In genomic region chr9:44410647-44411336, GRCm38 (mm10) we compare ENCODE assay signal across 38 mouse cellular contexts. TPM values are rescaled to one million over a fixed set of nuclear protein-coding genes. Genes with fewer than 3 reads are reported as not detected.
DNase-seq lines count a peak whose midpoint lies in the region; ATAC-seq and TF ChIP-seq lines count a peak whose summit lies in the region.
"Had no signal": no experiment of that assay in that cellular context is flagged by ENCODE, and none has a peak within 500 bp of the region (broad histone marks: within the 10 kb centered on the region; RNA-seq: fewer than 3 reads in every experiment).

No protein-coding gene starts in this region.

- no peak for TF ChIP-seq CTCF in CH12.LX (conservative IDR thresholded peaks at IDR 0.05 in 1 of 2, IDR thresholded peaks at IDR 0.05 in 1 of 2; ENCODE audit: low read depth in 2 of 2, low read length in 2 of 2)
- no peak for TF ChIP-seq CTCF in E14TG2a.4 (conservative IDR thresholded peaks at IDR 0.05; ENCODE audit: low read length)
- no peak for TF ChIP-seq CTCF in MEL (IDR thresholded peaks at IDR 0.05 in 2 of 3, conservative IDR thresholded peaks at IDR 0.05 in 1 of 3; ENCODE audit: control insufficient read depth in 1 of 3, insufficient read depth in 1 of 3, low read depth in 2 of 3, low read length in 3 of 3, poor library complexity in 1 of 3, severe bottlenecking in 1 of 3)
- no peak for TF ChIP-seq CTCF in layer of hippocampus, adult 2 months (conservative IDR thresholded peaks at IDR 0.05)

- dilution Hi-C loops in CH12.LX (cut with MboI; ENCODE audit: extremely low pct_ligation_motif_present, extremely low pct_unique_long_range_greater_than_20kb, low sequenced_read_pairs) = no loop called here

- TF ChIP-seq RAD21 in CH12.LX (IDR thresholded peaks at IDR 0.05; ENCODE audit: low read depth, low read length) (no peak), MEL (IDR thresholded peaks at IDR 0.05; ENCODE audit: low read depth, low read length) (no peak)

- DNase-seq in limb, embryonic 10.5 days (ENCODE audit: low spot score) = no peak
- DNase-seq in CH12.LX (ENCODE audit: extremely low read depth) (no peak), MEL (ENCODE audit: low read depth, low spot score) (peak; percentile 51)
- DNase-seq in left cerebral cortex, adult 8-10 months (ENCODE audit: low spot score in 2 of 2) = no peak
- no peak for DNase-seq in layer of hippocampus, adult 2 months (ENCODE audit: low spot score in 2 of 2)
- DNase-seq: adrenal gland, postnatal 25 days; B cell, adult 2 months; cerebellum, adult 8-10 months; gastrocnemius, adult 2 months; gastrocnemius, postnatal 36 days; heart, adult 2 months; kidney, postnatal 25 days; lung, adult 18-20 months; lung, postnatal 4 days; right cerebral cortex, postnatal 25 days had no signal

- WGBS in limb, embryonic 13.5 days = 93% methylated on average over 2 of the region's 2 CpGs
- WGBS in limb, embryonic 10.5 days = 85% methylated on average over 2 of the region's 2 CpGs

- peaks cover 64% of the 10 kb centered on the region for H3K36me3 ChIP-seq in limb, embryonic 13.5 days
- H3K36me3 ChIP-seq in limb, embryonic 10.5 days = peaks cover 73% of the 10 kb centered on the region
- H3K36me3 ChIP-seq in CH12.LX (replicated peaks in 1 of 2; ENCODE audit: control insufficient read depth in 1 of 2, insufficient read depth in 1 of 2, low read length in 1 of 2) (peaks cover 54 to 68% of the 10 kb centered on the region in 2 experiments), E14TG2a.4 (ENCODE audit: insufficient read depth, low read length) (peaks cover 75% of the 10 kb centered on the region), MEL (ENCODE audit: control insufficient read depth in 1 of 2, insufficient read depth in 2 of 2, low read length in 2 of 2) (peaks cover 6 to 41% of the 10 kb centered on the region in 2 experiments; a peak in 3 of 4 replicates)

- H3K4me2 ChIP-seq in limb, embryonic 13.5 days (replicated peaks) = no peak overlapping the region
- no peak overlapping the region for H3K4me2 ChIP-seq in CH12.LX (ENCODE audit: insufficient read depth, low read depth, poor library complexity, severe bottlenecking)
- H3K4me2 ChIP-seq: embryonic facial prominence, embryonic 13.5 days; heart, embryonic 12.5 days; hindbrain, embryonic 14.5 days; limb, embryonic 15.5 days; stomach, embryonic 15.5 days had no signal

- H3K27ac ChIP-seq in limb, embryonic 13.5 days = no peak overlapping the region
- no peak overlapping the region for H3K27ac ChIP-seq in limb, embryonic 10.5 days
- H3K27ac ChIP-seq in CH12.LX (ENCODE audit: insufficient read depth, low read depth) = no peak overlapping the region
- peak overlapping the region; percentile 8 for H3K27ac ChIP-seq in MEL (ENCODE audit: control insufficient read depth, low read depth, low read length)
- no peak overlapping the region for H3K27ac ChIP-seq in layer of hippocampus, adult 2 months
- H3K27ac ChIP-seq: embryonic facial prominence, embryonic 13.5 days; forebrain, embryonic 10.5 days; gastrocnemius, adult 2 months; heart, adult 2 months; hindbrain, embryonic 14.5 days; left cerebral cortex, adult 2 months; limb, embryonic 15.5 days; stomach, embryonic 15.5 days had no signal

- H3K27me3 ChIP-seq in limb, embryonic 13.5 days = no peaks in the 10 kb centered on the region
- H3K27me3 ChIP-seq in limb, embryonic 10.5 days (ENCODE audit: low read depth, poor library complexity, severe bottlenecking) = no peaks in the 10 kb centered on the region
- H3K27me3 ChIP-seq in CH12.LX (replicated peaks) = no peaks in the 10 kb centered on the region
- H3K27me3 ChIP-seq in E14TG2a.4 (ENCODE audit: insufficient read depth, low read length) = no peaks in the 10 kb centered on the region
- no peaks in the 10 kb centered on the region for H3K27me3 ChIP-seq in MEL (ENCODE audit: control insufficient read depth in 1 of 2, insufficient read depth in 2 of 2, low read length in 2 of 2)
- H3K27me3 ChIP-seq: embryonic facial prominence, embryonic 13.5 days; heart, embryonic 12.5 days; limb, embryonic 15.5 days; stomach, embryonic 15.5 days had no signal

- peaks cover 15% of the 10 kb centered on the region for H3K4me1 ChIP-seq in limb, embryonic 13.5 days
- H3K4me1 ChIP-seq in limb, embryonic 10.5 days = peaks cover 10% of the 10 kb centered on the region
- H3K4me1 ChIP-seq in CH12.LX (ENCODE audit: control insufficient read depth in 1 of 2, insufficient read depth in 2 of 2) = peaks cover 5 to 36% of the 10 kb centered on the region in 2 experiments; a peak in 3 of 4 replicates
- peaks cover 50% of the 10 kb centered on the region for H3K4me1 ChIP-seq in E14TG2a.4 (replicated peaks; ENCODE audit: low read depth, low read length)
- H3K4me1 ChIP-seq in MEL (ENCODE audit: control insufficient read depth in 1 of 2, insufficient read depth in 2 of 2, low read length in 2 of 2) = peaks cover 0 to 35% of the 10 kb centered on the region in 2 experiments; a peak in 2 of 4 replicates

- H3K79me2 ChIP-seq in CH12.LX (replicated peaks; ENCODE audit: control insufficient read depth, extremely low read depth, insufficient read depth, poor library complexity, severe bottlenecking) (peaks cover 35% of the 10 kb centered on the region), MEL (ENCODE audit: control insufficient read depth, insufficient read depth, low read length, poor library complexity) (peaks cover 26% of the 10 kb centered on the region)

- no peaks in the 10 kb centered on the region for H3K9me3 ChIP-seq in limb, embryonic 13.5 days
- H3K9me3 ChIP-seq in limb, embryonic 10.5 days (replicated peaks) = no peaks in the 10 kb centered on the region
- H3K9me3 ChIP-seq in CH12.LX (replicated peaks; ENCODE audit: low read length) (no peaks in the 10 kb centered on the region), E14TG2a.4 (ENCODE audit: low read length) (no peaks in the 10 kb centered on the region), MEL (replicated peaks; ENCODE audit: insufficient read depth, low read length) (no peaks in the 10 kb centered on the region)
- H3K9me3 ChIP-seq: embryonic facial prominence, embryonic 13.5 days; forebrain, embryonic 10.5 days; heart, embryonic 12.5 days; limb, embryonic 15.5 days; stomach, embryonic 15.5 days had no signal

- TF ChIP-seq POLR2A in CH12.LX (IDR thresholded peaks at IDR 0.05; ENCODE audit: low read depth, low read length) (peak; percentile 58), MEL (IDR thresholded peaks at IDR 0.05; ENCODE audit: control insufficient read depth in 1 of 2, insufficient read depth in 1 of 2, low read depth in 1 of 2, low read length in 2 of 2, poor library complexity in 1 of 2) (peak in 1 of 2 experiments; percentile 66; a peak in 2 of 4 replicates)

- H3K9ac ChIP-seq in limb, embryonic 13.5 days = peak overlapping the region; percentile 13; the same call in 1 of the 2 replicates
- no peak overlapping the region for H3K9ac ChIP-seq in CH12.LX (ENCODE audit: insufficient read depth, low read depth)
- no peak overlapping the region; the same call in 1 of the 2 replicates for H3K9ac ChIP-seq in MEL (ENCODE audit: control insufficient read depth, low read depth, low read length, poor library complexity, severe bottlenecking)
- H3K9ac ChIP-seq: embryonic facial prominence, embryonic 13.5 days; heart, embryonic 12.5 days; hindbrain, embryonic 14.5 days; limb, embryonic 15.5 days; stomach, embryonic 15.5 days had no signal

- in situ Hi-C loops in CH12.LX (cut with MboI; ENCODE audit: low pct_ligation_motif_present, low pct_unique_long_range_greater_than_20kb, low sequenced_read_pairs) = no loop called here

- H3K4me3 ChIP-seq in limb, embryonic 13.5 days = no peak overlapping the region
- H3K4me3 ChIP-seq in limb, embryonic 10.5 days = no peak overlapping the region
- H3K4me3 ChIP-seq in CH12.LX (replicated peaks in 1 of 3; ENCODE audit: low read depth in 2 of 3, low read length in 2 of 3, poor library complexity in 1 of 3) = no peak overlapping the region
- peak overlapping the region; percentile 92 for H3K4me3 ChIP-seq in E14TG2a.4 (replicated peaks; ENCODE audit: low read length)
- no peak overlapping the region for H3K4me3 ChIP-seq in MEL (ENCODE audit: control insufficient read depth in 1 of 2, insufficient read depth in 1 of 2, low read depth in 2 of 2, low read length in 2 of 2)
- H3K4me3 ChIP-seq in layer of hippocampus, adult 2 months = no peak overlapping the region
- H3K4me3 ChIP-seq: embryonic facial prominence, embryonic 13.5 days; forebrain, embryonic 10.5 days; gastrocnemius, adult 2 months; heart, adult 2 months; heart, embryonic 12.5 days; left cerebral cortex, adult 2 months; limb, embryonic 15.5 days; stomach, embryonic 15.5 days had no signal

- ATAC-seq in limb, embryonic 13.5 days (ENCODE audit: low FRiP score, low read depth) = no peak
- no peak for ATAC-seq in megakaryocyte, adult 5-6 weeks (ENCODE audit: poor library complexity, severe bottlenecking)
- ATAC-seq: forebrain, embryonic 16.5 days; intestine, postnatal 0 days; lung, postnatal 0 days; midbrain, embryonic 16.5 days had no signal

- TF ChIP-seq EP300 in CH12.LX (IDR thresholded peaks at IDR 0.05; ENCODE audit: low read length) (no peak), MEL (IDR thresholded peaks at IDR 0.05; ENCODE audit: low read depth in 1 of 2, low read length in 2 of 2) (no peak)

RNA-seq across cellular contexts. Expression of gene Trappc4, which starts 3.4 kb away (rescaled TPM):
- polyA plus RNA-seq in limb, embryonic 13.5 days (2015; fragmentation: Nextera tagmentation; extraction: Ambion mirVana) = 160 and 165 TPM in 2 replicates
- 158 and 166 TPM in 2 replicates for polyA plus RNA-seq in limb, embryonic 10.5 days (2016; fragmentation: Nextera tagmentation; extraction: Ambion mirVana)
- total RNA-seq in CH12.LX (2012; rRNA removed) = 81.3 and 88.2 TPM in 2 replicates
- 125 and 135 TPM in 2 replicates for total RNA-seq in CH12.LX (2014; rRNA removed)
- polyA plus RNA-seq in CH12.LX (2012; ENCODE audit: insufficient read length, low read depth) = 55.9 and 69.2 TPM in 2 replicates
- 121 and 140 TPM in 2 replicates for total RNA-seq in MEL (2012; rRNA removed)
- 100 to 1,000 TPM in 1 of 2 experiments, not detected in 1; 129 TPM for polyA plus RNA-seq in MEL (2012; ENCODE audit: insufficient read depth in 1 of 2, insufficient read length in 2 of 2, low read depth in 1 of 2, low replicate concordance in 2 of 2, missing spikeins in 1 of 2)
- total RNA-seq in megakaryocyte, adult 5-6 weeks (2015) = 91.3 and 95.4 TPM in 2 replicates
- total RNA-seq in megakaryocyte, adult 5-6 weeks (2017) = 24.1 and 32.5 TPM in 2 replicates
- 10 to 100 TPM; 67.4 to 74.5 (median 72.5) TPM for total RNA-seq in left cerebral cortex, adult 8-10 months (2022)
- total RNA-seq in layer of hippocampus, adult 2 months (2021) = 10 to 100 TPM; 63.9 to 75.2 TPM

RNA-seq across cellular contexts. Expression of gene Rps25, which starts 3.9 kb away (rescaled TPM):
- polyA plus RNA-seq in limb, embryonic 13.5 days (2015; fragmentation: Nextera tagmentation; extraction: Ambion mirVana) = 1,961 and 2,001 TPM in 2 replicates
- 2,001 and 2,302 TPM in 2 replicates for polyA plus RNA-seq in limb, embryonic 10.5 days (2016; fragmentation: Nextera tagmentation; extraction: Ambion mirVana)
- total RNA-seq in CH12.LX (2012; rRNA removed) (2,535 and 3,076 TPM in 2 replicates), CH12.LX (2014; rRNA removed) (3,131 and 3,378 TPM in 2 replicates), MEL (2012; rRNA removed) (2,496 and 2,743 TPM in 2 replicates)
- polyA plus RNA-seq in CH12.LX (2012; ENCODE audit: insufficient read length, low read depth) (2,547 and 3,250 TPM in 2 replicates), MEL (2012; ENCODE audit: insufficient read depth in 1 of 2, insufficient read length in 2 of 2, low read depth in 1 of 2, low replicate concordance in 2 of 2, missing spikeins in 1 of 2) (1,000 to 10,000 TPM in 1 of 2 experiments, not detected in 1; 3,114 TPM)
- 2,100 and 2,121 TPM in 2 replicates for total RNA-seq in megakaryocyte, adult 5-6 weeks (2015)
- 1,309 and 1,413 TPM in 2 replicates for total RNA-seq in megakaryocyte, adult 5-6 weeks (2017)
- 100 to 1,000 TPM; 768 to 851 (median 802) TPM for total RNA-seq in left cerebral cortex, adult 8-10 months (2022)
- total RNA-seq in layer of hippocampus, adult 2 months (2021) = 100 to 1,000 TPM; 710 to 726 TPM

RNA-seq across cellular contexts. Expression of gene Ccdc84, which starts 7.6 kb away (rescaled TPM):
- polyA plus RNA-seq in limb, embryonic 13.5 days (2015; fragmentation: Nextera tagmentation; extraction: Ambion mirVana) = 32.2 and 35.5 TPM in 2 replicates
- polyA plus RNA-seq in limb, embryonic 10.5 days (2016; fragmentation: Nextera tagmentation; extraction: Ambion mirVana) = 23.1 and 24.3 TPM in 2 replicates
- total RNA-seq in CH12.LX (2012; rRNA removed) (25.4 and 30.4 TPM in 2 replicates), CH12.LX (2014; rRNA removed) (21.7 and 26.0 TPM in 2 replicates), MEL (2012; rRNA removed) (13.2 and 18.7 TPM in 2 replicates)
- polyA plus RNA-seq in CH12.LX (2012; ENCODE audit: insufficient read length, low read depth) (16.5 and 18.3 TPM in 2 replicates), MEL (2012; ENCODE audit: insufficient read depth in 1 of 2, insufficient read length in 2 of 2, low read depth in 1 of 2, low replicate concordance in 2 of 2, missing spikeins in 1 of 2) (10 to 100 TPM in 1 of 2 experiments, not detected in 1; 18.0 TPM)
- 24.5 TPM in 2 replicates for total RNA-seq in megakaryocyte, adult 5-6 weeks (2015)
- total RNA-seq in megakaryocyte, adult 5-6 weeks (2017) = 19.8 and 27.1 TPM in 2 replicates
- 10 to 100 TPM; 17.6 to 25.7 (median 18.8) TPM for total RNA-seq in left cerebral cortex, adult 8-10 months (2022)
- 10 to 100 TPM; 21.5 to 25.7 TPM for total RNA-seq in layer of hippocampus, adult 2 months (2021)

RNA-seq across cellular contexts. Expression of gene Slc37a4, which starts 14.1 kb away (rescaled TPM):
- polyA plus RNA-seq in limb, embryonic 13.5 days (2015; fragmentation: Nextera tagmentation; extraction: Ambion mirVana) = 11.1 and 11.5 TPM in 2 replicates
- 8.4 and 9.7 TPM in 2 replicates for polyA plus RNA-seq in limb, embryonic 10.5 days (2016; fragmentation: Nextera tagmentation; extraction: Ambion mirVana)
- 13.8 and 25.5 TPM in 2 replicates for total RNA-seq in CH12.LX (2012; rRNA removed)
- 29.9 and 38.7 TPM in 2 replicates for total RNA-seq in CH12.LX (2014; rRNA removed)
- 10.3 and 11.7 TPM in 2 replicates for polyA plus RNA-seq in CH12.LX (2012; ENCODE audit: insufficient read length, low read depth)
- 29.0 and 31.9 TPM in 2 replicates for total RNA-seq in MEL (2012; rRNA removed)
- 10 to 100 TPM in 1 of 2 experiments, not detected in 1; 35.3 TPM for polyA plus RNA-seq in MEL (2012; ENCODE audit: insufficient read depth in 1 of 2, insufficient read length in 2 of 2, low read depth in 1 of 2, low replicate concordance in 2 of 2, missing spikeins in 1 of 2)
- 19.7 and 23.5 TPM in 2 replicates for total RNA-seq in megakaryocyte, adult 5-6 weeks (2015)
- total RNA-seq in megakaryocyte, adult 5-6 weeks (2017) = 14.8 and 28.3 TPM in 2 replicates
- 10 to 100 TPM; 30.5 to 34.1 (median 31.8) TPM for total RNA-seq in left cerebral cortex, adult 8-10 months (2022)
- total RNA-seq in layer of hippocampus, adult 2 months (2021) = 10 to 100 TPM; 29.5 to 30.2 TPM

RNA-seq across cellular contexts. Expression of gene Foxr1, which starts 30.1 kb away (rescaled TPM):
- polyA plus RNA-seq in limb, embryonic 13.5 days (2015; fragmentation: Nextera tagmentation; extraction: Ambion mirVana) = not detected in 2 replicates
- not detected in 2 replicates for polyA plus RNA-seq in limb, embryonic 10.5 days (2016; fragmentation: Nextera tagmentation; extraction: Ambion mirVana)
- total RNA-seq in CH12.LX (2012; rRNA removed) (0.08 and 0.21 TPM in 2 replicates), CH12.LX (2014; rRNA removed) (not detected in 2 replicates), MEL (2012; rRNA removed) (0.08 TPM in 1 of 2 replicates, not detected in the other)
- polyA plus RNA-seq in CH12.LX (2012; ENCODE audit: insufficient read length, low read depth) (1.4 and 1.5 TPM in 2 replicates), MEL (2012; ENCODE audit: insufficient read depth in 1 of 2, insufficient read length in 2 of 2, low read depth in 1 of 2, low replicate concordance in 2 of 2, missing spikeins in 1 of 2) (under 1 TPM in 1 of 2 experiments, not detected in 1; 0.07 TPM)
- not detected in 2 replicates for total RNA-seq in megakaryocyte, adult 5-6 weeks (2015)
- total RNA-seq in megakaryocyte, adult 5-6 weeks (2017) = not detected in 2 replicates
- total RNA-seq in left cerebral cortex, adult 8-10 months (2022) = not detected
- not detected for total RNA-seq in layer of hippocampus, adult 2 months (2021)
- total RNA-seq: adrenal gland, postnatal 25 days; common myeloid progenitor, adult 5-6 weeks; gastrocnemius, adult 2 months; gastrocnemius, postnatal 36 days; heart, adult 2 months; hematopoietic stem cell, adult 5-6 weeks; layer of hippocampus, adult 18-20 months; layer of hippocampus, postnatal 14 days; left cerebral cortex, adult 2 months; left cerebral cortex, postnatal 36 days; megakaryocyte-erythroid progenitor cell, adult 5-6 weeks had no signal
- polyA plus RNA-seq: embryonic facial prominence, embryonic 13.5 days; forebrain, embryonic 10.5 days; forebrain, embryonic 16.5 days; heart, adult 2 months; heart, embryonic 12.5 days; heart, postnatal 0 days; hindbrain, embryonic 14.5 days; intestine, postnatal 0 days; kidney, embryonic 14.5 days; limb, embryonic 15.5 days; lung, postnatal 0 days; midbrain, embryonic 16.5 days; neural tube, embryonic 14.5 days; stomach, embryonic 15.5 days had no signal
